Mouse (Mus musculus) cerebellum, adult 2 months (tissue): ENCODE data around the gene Tpcn2. TPM values are rescaled to one million over a fixed set of nuclear protein-coding genes. Genes with fewer than 3 reads are reported as not detected.

Experiments used
- DNase-seq, 2 experiments: peaks; one replicate each; pipeline ENCODE4 v3.0.0; 2021
- H3K27ac ChIP-seq: fragments of 200-500 bp; 2 replicates; pipeline ENCODE4 v1.5.1; 2012; ENCODE audit warnings: low read length, control low read depth, inconsistent platforms; ENCODE audit not compliant: insufficient read depth
- H3K27me3 ChIP-seq: fragments of 200-500 bp; 2 replicates; pipeline ENCODE4 v1.6.1; 2012; ENCODE audit warnings: inconsistent platforms, mild to moderate bottlenecking, low read length, moderate library complexity; ENCODE audit not compliant: control insufficient read depth, insufficient read depth
- H3K4me1 ChIP-seq: fragments of 200-500 bp; 2 replicates; pipeline ENCODE4 v1.6.1; 2011; ENCODE audit warnings: low read length; ENCODE audit not compliant: control insufficient read depth, insufficient read depth
- H3K4me3 ChIP-seq: fragments of 200-500 bp; replicated peaks from 2 replicates; pipeline ENCODE3; 2011; ENCODE audit warnings: mild to moderate bottlenecking, low read depth, low read length, control low read depth; ENCODE audit not compliant: insufficient read depth
- CTCF ChIP-seq: fragments of 200-500 bp; IDR thresholded peaks from 2 replicates; pipeline ENCODE4 v1.5.1; 2011; ENCODE audit warnings: low read depth, mild to moderate bottlenecking, control low read depth, low read length, moderate library complexity, borderline replicate concordance; ENCODE audit not compliant: insufficient read depth
- POLR2A ChIP-seq: fragments of 200-500 bp; IDR thresholded peaks from 2 replicates; pipeline ENCODE4 v1.6.1; 2011; ENCODE audit warnings: low read length, control low read depth, borderline replicate concordance; ENCODE audit not compliant: insufficient read depth
- WGBS: fragments of 180-500 bp; shearing (Covaris S2); methylation state at CpG from one replicate; pipeline ENCODE4 v1.1.7; 2018; 5-methylcytosine and 5-hydroxymethylcytosine counted together
- polyA plus RNA-seq: library from polyadenylated mRNA; depleted of rRNA; stranded (reverse); fragments of >200 nt; gene quantifications from 2 replicates; pipeline ENCODE4 v1.2.3, GENCODE M21; 2012

Tpcn2 gene
- polyA plus RNA-seq, 1 experiment = 24.4 TPM

DNA sequence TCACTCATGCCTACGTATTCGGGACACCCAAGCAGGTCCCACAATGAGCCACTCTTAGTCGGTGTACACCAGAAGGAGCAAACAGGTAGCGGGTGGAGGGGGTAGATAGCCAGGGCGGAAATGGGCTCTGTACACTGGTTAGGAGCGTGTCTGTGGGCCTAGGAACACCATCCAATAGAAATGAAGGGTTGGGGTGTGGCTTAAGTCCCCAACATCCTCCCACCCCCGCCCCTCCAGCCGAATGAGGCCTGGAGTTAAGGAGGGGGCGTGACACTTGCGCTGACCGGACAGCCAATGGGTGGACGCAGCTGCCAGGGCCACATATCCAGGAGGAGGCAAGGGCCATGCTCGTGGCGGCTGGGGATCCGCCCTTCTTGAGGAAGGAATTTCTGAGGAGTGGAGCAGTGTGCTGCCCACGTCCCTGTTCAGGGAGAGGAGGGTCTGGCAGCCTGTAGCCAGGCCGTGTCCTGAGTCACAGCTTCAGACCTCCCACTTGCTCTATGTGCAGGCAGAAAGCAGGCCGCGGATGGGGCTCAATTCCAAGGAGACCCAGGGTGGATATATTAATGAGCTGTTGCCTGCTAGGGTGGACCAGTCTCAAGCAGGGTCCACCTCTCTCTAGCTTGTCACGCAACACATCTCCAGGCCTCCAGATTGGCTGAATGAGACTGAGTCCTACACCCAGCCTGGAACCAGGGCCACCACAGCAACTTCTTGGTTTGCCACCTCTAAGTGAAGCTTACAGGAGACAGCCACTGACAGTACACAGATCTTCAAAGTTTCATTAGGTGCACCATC is 18.9 kb upstream of the Tpcn2 start:
- DNase-seq = peak; percentile 78 to 88
- Histone ChIP-seq H3K27ac (peak overlapping the region; percentile 99), H3K27me3 (no peaks in the 10 kb centered on the region), H3K4me3 (peak overlapping the region; percentile 95), H3K4me1 (peaks cover 29% of the 10 kb centered on the region)
- 6% methylated on average over 20 of the region's 20 CpGs for WGBS
- no peak for TF ChIP-seq CTCF
- TF ChIP-seq POLR2A = peak; percentile 74; the same call in 1 of the 2 replicates

DNA sequence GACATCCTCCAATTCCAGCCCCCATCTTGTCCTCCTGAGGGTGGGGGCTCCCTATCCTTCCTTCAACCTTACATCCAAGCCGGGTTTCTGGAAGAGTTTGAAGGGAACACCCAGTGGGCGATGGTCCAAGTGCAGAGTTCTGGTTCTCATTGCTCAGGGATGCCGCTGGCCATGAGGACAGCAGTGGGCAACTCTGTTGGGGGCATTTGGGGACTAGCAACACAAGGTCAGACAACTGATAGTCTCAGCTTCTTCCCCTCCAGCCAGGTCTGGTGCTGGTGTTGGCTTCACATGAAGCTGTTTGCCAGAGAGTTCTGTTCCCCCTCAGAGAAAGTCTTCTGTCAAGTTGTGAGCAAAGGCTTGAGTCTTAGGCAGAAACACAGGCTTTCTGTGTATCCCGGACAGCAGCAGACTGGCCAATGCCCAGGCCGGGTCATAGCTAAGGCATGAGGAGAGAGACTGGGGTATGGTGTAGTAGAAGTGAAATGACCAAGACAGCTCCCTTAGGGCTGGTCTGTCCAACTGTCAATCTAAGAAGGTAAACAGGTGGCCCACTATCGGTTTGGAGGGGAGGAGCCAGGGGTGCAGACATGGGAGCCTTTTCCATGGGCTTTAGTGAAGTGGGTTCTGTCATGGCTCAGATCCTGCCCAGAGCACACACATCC is 17.7 kb upstream of the Tpcn2 start:
- Histone ChIP-seq H3K27me3 (no peaks in the 10 kb centered on the region), H3K4me3 (peak overlapping the region; percentile 95), H3K27ac (peak overlapping the region; percentile 99), H3K4me1 (peaks cover 24% of the 10 kb centered on the region)
- no peak for TF ChIP-seq CTCF
- no peak for TF ChIP-seq POLR2A
- WGBS = 21% methylated on average over 6 of the region's 6 CpGs
- peak; percentile 73 to 74 for DNase-seq

DNA sequence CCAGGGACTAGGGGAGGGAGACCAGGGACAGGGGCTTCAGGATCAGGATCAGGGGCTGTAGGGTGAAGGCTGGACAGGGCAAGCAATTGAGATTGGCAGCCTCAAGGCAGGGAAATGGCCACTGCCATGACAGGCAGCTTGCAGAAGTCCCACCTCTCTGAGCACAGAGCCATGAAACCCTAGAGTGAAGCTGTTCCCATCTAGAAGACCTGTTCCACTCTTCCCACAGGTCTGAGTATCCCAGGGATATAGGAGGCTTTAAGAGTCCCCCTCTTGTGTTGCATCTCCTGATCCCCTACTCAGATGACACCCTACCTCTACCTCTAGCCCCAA is 17.2 kb upstream of the Tpcn2 start:
- peak overlapping the region; percentile 95 for H3K4me3 ChIP-seq
- no peaks in the 10 kb centered on the region for H3K27me3 ChIP-seq
- no peak for DNase-seq
- peak overlapping the region; percentile 99 for H3K27ac ChIP-seq
- H3K4me1 ChIP-seq = peaks cover 24% of the 10 kb centered on the region
- TF ChIP-seq POLR2A (peak; percentile 3; the same call in 1 of the 2 replicates), CTCF (no peak)

DNA sequence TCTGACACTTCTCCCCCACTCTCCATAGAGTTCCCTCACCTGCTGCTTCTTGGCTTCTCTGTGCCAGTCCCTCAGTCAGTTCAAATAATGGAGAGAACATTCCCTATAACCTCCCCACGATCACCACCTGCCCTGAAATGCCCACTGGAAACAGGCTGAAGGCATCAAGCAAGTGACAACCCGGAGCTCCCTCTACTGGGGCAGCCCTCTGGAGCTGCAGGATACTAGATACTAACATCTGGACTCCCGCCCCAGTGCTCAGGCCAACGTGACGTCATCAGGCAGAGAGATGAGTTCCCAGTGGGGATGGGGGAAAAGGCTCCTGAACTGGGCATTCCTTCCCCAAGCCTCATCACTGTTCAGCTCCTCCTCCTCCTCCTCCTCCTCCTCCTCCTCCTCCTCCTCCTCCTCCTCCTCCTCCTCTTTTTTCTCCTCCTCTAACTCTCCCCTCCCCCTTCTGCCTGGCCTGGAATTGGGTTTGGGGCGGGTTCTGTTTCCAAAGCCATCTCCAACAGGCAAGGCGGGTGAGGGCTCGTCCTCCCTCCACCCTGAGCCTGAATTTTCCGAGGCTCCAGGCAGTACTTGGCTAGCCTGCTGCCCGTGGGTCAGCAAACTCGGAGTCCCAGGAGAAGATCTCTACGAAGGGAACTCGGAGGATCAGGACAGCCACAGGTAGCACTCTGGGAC is 16.7 kb upstream of the Tpcn2 start, which contains the start of gene Mrgprf:
Gene Mrgprf, plus strand, starts transcription at position 508 of the 687 bp plus-strand sequence.
- Histone ChIP-seq H3K27me3 (no peaks in the 10 kb centered on the region), H3K4me3 (peak within 1 kb of the TSS; percentile 95), H3K4me1 (peaks cover 24% of the 10 kb centered on the region), H3K27ac (peak within 1 kb of the TSS; percentile 99)
- TF ChIP-seq POLR2A = peak; percentile 48; the same call in 1 of the 2 replicates
- TF ChIP-seq CTCF = peak; percentile 4; the same call in 1 of the 2 replicates
- peak; percentile 88 to 90 for DNase-seq
- WGBS = 4% methylated on average over 12 of the region's 13 CpGs

DNA sequence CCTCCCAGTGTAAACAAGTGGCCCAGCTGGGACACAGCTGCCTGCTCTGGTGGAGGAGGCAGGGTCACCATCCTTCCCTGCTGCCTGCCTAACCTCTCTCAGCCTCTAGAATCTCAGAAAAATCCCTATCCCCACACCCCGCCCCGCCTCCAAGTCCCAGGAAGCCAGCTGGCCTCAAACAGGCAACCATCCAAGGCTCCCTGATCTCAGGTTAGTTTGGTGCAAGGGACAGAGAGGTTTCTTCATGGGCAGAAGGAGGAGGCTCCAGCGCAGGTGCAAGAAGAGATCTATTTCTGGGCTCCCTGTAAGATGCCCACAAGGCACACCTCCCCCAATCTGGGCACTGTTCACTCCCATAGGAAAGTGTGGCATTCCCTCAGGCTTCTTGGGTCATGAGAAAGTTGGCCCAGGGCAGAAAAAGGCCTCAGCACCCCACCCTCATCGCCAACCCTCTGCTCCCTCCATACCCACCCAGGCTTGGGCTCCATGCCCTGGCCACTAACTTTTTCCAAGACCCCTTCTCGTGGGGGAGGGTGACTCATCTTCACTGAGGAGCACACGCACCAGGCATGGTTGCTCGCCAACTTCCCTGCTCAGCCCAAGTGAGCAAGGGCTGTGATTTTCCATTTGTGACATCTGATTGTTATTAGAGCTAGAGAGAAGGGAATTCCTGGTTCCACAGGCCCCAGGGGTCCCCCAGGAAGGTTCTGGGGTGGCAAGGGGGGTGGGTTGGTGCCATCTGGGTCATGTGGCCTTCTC is 15.9 kb upstream of the Tpcn2 start:
- 4% methylated on average over 7 of the region's 7 CpGs for WGBS

DNA sequence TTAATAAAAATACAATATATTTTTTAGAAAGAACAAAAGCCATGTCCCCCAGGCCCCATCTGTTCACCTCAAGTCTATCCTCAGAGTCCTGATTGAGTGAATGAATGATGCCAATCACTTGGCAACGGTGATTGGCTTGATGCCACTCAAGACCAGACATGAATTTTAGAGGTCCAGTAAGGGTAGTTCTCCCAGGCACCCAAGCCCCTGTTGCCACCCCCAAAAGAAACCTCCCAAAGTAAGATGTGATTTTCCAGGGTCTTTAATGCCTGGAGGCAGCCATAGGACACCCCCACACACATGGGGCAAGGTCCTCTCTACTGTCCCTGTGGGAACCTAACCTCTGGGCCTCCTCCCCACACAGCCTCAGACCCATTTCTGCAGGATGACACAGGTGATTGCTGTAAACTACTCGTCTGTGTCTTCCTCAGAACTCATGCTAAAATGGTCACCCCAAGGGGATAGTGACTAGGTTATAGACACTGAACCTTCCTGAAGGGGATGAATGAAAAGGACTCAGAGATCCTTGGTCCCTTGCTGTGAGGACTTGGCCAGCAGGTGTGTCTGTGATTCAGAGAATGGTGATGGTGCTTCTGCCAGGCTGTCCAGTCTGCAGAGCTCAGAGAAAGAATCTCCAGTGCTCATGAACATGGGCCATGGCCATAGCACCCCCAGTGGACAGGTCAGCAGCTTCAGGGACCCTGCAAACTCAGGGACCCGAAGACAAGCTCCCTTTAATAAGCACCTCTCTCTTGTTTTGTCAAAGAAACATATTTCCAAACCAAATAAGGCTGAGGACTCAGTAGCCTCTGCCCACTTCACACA is 15.1 kb upstream of the Tpcn2 start:
- Histone ChIP-seq H3K4me3 (no peak overlapping the region), H3K27me3 (no peaks in the 10 kb centered on the region), H3K4me1 (peaks cover 21% of the 10 kb centered on the region), H3K27ac (peak overlapping the region; percentile 92)
- DNase-seq = peak; percentile 66 to 73
- WGBS = 19% methylated on average over 3 of the region's 3 CpGs
- TF ChIP-seq POLR2A = no peak
- peak; percentile 44; the same call in 1 of the 2 replicates for TF ChIP-seq CTCF

More for the DNA sequence above, 15.9 kb upstream of the Tpcn2 start:
- DNase-seq = peak; percentile 89 to 94
- Histone ChIP-seq H3K4me1 (peaks cover 24% of the 10 kb centered on the region), H3K27ac (peak overlapping the region; percentile 99), H3K27me3 (no peaks in the 10 kb centered on the region), H3K4me3 (peak overlapping the region; percentile 95)
- TF ChIP-seq CTCF (no peak), POLR2A (peak; percentile 49; the same call in 1 of the 2 replicates)
